Mouse (Mus musculus) ES-E14 (cell line): ENCODE measurements around the gene Kitl. TPM values are rescaled to one million over a fixed set of nuclear protein-coding genes. Genes with fewer than 3 reads are reported as not detected.

Source experiments
- DNase-seq: peaks from one replicate; pipeline ENCODE4 v3.0.0-alpha.2; 2013; ENCODE audit warnings: low read depth, low spot score
- H3K27ac ChIP-seq: 2 replicates; pipeline ENCODE4 v1.5.1; 2012; ENCODE audit warnings: low read depth, mild to moderate bottlenecking, low read length, moderate library complexity, mixed read lengths; ENCODE audit not compliant: poor library complexity, insufficient read depth, severe bottlenecking
- H3K36me3 ChIP-seq: 2 replicates; pipeline ENCODE4 v1.6.1; 2012; ENCODE audit warnings: mild to moderate bottlenecking, low read length, moderate library complexity, mixed read lengths; ENCODE audit not compliant: control insufficient read depth, poor library complexity, insufficient read depth, severe bottlenecking
- H3K4me1 ChIP-seq, 2 experiments: fragments of 150-350 bp in 1 of 2; sonication (generic) in 1 of 2; 2 replicates each; pipeline ENCODE4 v1.6.1; 2012; ENCODE audit warnings: low read length in 2 of 2, mild to moderate bottlenecking in 1 of 2, mixed read lengths in 1 of 2; ENCODE audit not compliant: control insufficient read depth in 2 of 2, insufficient read depth in 2 of 2, poor library complexity in 1 of 2
- H3K4me3 ChIP-seq, 2 experiments: fragments of 150-350 bp in 1 of 2; sonication (generic) in 1 of 2; 2 replicates each; pipeline ENCODE4 v1.5.1; 2012; ENCODE audit warnings: low read length in 2 of 2, low read depth in 1 of 2, mild to moderate bottlenecking in 1 of 2, mixed read lengths in 1 of 2; ENCODE audit not compliant: insufficient read depth in 1 of 2, poor library complexity in 1 of 2, severe bottlenecking in 1 of 2
- H3K9ac ChIP-seq: 2 replicates; pipeline ENCODE4 v1.6.1; 2012; ENCODE audit warnings: low read depth, mild to moderate bottlenecking, low read length, mixed read lengths; ENCODE audit not compliant: poor library complexity, insufficient read depth, severe bottlenecking
- H3K9me3 ChIP-seq: fragments of 150-350 bp; sonication (generic); 2 replicates; pipeline ENCODE4 v1.6.1; 2012; ENCODE audit warnings: low read depth, mild to moderate bottlenecking, low read length; ENCODE audit not compliant: control insufficient read depth, insufficient read depth
- CHD2 ChIP-seq: IDR thresholded peaks from 2 replicates; pipeline ENCODE4 v1.6.1; 2014; ENCODE audit warnings: mild to moderate bottlenecking, low read depth, low read length, inconsistent platforms
- HCFC1 ChIP-seq: IDR thresholded peaks from 2 replicates; pipeline ENCODE4 v1.6.1; 2012; ENCODE audit warnings: low read length, inconsistent platforms, borderline replicate concordance; ENCODE audit not compliant: insufficient read depth
- MAFK ChIP-seq: IDR thresholded peaks from 2 replicates; pipeline ENCODE4 v1.6.1; 2014; ENCODE audit warnings: mild to moderate bottlenecking, low read depth, low read length, inconsistent platforms; ENCODE audit not compliant: insufficient read depth
- ZC3H11A ChIP-seq: IDR thresholded peaks from 2 replicates; pipeline ENCODE4 v1.6.1; 2012; ENCODE audit warnings: low read depth, mild to moderate bottlenecking, inconsistent platforms, low read length, borderline replicate concordance
- ZNF384 ChIP-seq: IDR thresholded peaks from 2 replicates; pipeline ENCODE4 v1.6.1; 2012; ENCODE audit warnings: low read depth, low read length, inconsistent platforms
- in situ Hi-C, 2 experiments: fragments of 600-800 bp; cut with MboI; formaldehyde crosslinking; loops; one replicate each; pipeline ENCODE4 v1.15.1; 2025; ENCODE audit warnings: low sequenced_read_pairs in 2 of 2, inconsistent platforms in 1 of 2; ENCODE audit not compliant: unreplicated experiment in 2 of 2
- total RNA-seq: library from RNA; depleted of rRNA; stranded (reverse); fragments of 300-350 nt; gene quantifications from 2 replicates; pipeline ENCODE4 v1.2.3, GENCODE M21; 2012; rRNA removed

The Kitl gene
- total RNA-seq, result 6.5 and 8.7 TPM in 2 replicates

DNA sequence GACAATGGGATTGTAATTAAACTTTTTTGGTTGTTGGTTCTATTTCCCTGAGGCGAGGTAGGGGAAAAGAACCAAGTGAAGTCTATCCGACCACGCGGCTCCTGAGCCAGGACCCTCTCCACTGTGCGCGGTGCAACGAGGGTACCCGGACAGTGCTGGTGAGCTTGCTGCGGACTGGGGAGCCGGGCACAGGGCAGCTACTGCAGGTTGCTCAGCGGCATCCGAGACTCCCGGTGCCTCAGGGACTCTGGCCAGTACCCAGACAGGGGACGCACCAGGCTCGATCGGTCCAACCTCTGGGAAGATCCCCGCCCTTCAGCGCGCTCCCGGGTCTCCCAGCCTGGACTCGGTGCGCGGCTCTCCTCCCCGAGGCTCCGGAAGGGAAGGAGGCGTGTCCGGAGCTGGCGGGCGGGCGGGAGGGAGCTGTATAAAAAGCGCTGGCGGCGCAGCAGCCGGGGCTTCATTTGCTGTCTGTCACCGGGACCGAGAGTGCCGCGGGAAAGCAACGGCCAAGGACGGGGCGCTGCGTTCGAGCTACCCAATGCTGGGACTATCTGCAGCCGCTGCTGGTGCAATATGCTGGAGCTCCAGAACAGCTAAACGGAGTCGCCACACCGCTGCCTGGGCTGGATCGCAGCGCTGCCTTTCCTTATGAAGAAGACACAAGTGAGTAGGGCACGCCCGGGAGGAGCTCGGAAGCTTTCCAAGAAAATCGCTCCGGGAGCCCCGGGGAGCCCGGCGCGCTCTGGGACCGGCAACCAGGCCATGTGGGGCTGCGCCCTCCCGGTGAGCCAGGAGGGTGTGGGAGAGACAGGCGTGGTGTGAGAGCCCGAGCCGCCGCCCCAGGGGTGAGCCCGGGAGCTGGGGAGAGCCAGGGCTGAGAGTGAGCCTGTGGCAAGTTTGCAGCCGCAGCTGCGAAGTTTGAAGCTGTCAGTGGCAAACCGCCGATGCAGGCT lies at the start of gene Kitl:
Gene Kitl, plus strand, starts transcription at position 261 of the 956 bp plus-strand sequence.
- H3K36me3 ChIP-seq, result no peaks in the 10 kb centered on the region
- in situ Hi-C loops, result no loop called here
- H3K4me1 ChIP-seq, result no peaks in the 10 kb centered on the region
- peak within 1 kb of the TSS; percentile 71 for H3K9ac ChIP-seq
- H3K4me3 ChIP-seq, result peak within 1 kb of the TSS; percentile 66 to 87
- no peak within 1 kb of the TSS for H3K27ac ChIP-seq
- DNase-seq, result peak; percentile 57
- TF ChIP-seq ZC3H11A (no peak), CHD2 (no peak), MAFK (no peak), HCFC1 (no peak), ZNF384 (no peak)
- H3K9me3 ChIP-seq, result no peaks in the 10 kb centered on the region

DNA sequence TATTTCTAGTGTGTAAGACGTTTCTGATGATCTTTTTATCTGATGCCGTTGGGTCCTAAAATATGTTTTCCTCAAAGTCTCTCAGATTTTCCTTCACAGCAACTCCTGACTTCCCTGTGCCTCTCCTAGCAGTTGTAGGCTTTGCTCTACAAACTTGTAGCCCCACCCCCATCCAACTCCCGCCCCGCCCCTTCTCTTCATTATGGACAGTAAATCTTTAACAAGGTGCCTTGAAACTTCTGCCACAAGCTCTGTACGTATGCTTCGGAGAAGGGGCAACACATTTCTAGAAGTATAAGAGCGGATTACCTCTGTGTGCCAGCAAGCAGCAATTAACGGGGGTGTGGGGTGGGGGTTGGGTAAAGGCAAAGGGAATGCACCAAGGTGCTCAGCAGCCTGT lies 42.6 kb upstream of the Kitl start:
- H3K4me1 ChIP-seq, result no peaks in the 10 kb centered on the region
- H3K36me3 ChIP-seq, result no peaks in the 10 kb centered on the region
- H3K4me3 ChIP-seq, result no peak overlapping the region
- DNase-seq, result no peak
- TF ChIP-seq HCFC1, result no peak
- no peak for TF ChIP-seq ZNF384
- TF ChIP-seq MAFK, result no peak
- no peak for TF ChIP-seq CHD2
- TF ChIP-seq ZC3H11A, result no peak
- in situ Hi-C loops, result no loop called here
- no peaks in the 10 kb centered on the region for H3K9me3 ChIP-seq
- no peak overlapping the region for H3K9ac ChIP-seq
- H3K27ac ChIP-seq, result no peak overlapping the region

GRCm38 (mm10) chr10:99980096-99980495 lies 35.3 kb upstream of the Kitl start:
- H3K4me3 ChIP-seq, result no peak overlapping the region
- no peaks in the 10 kb centered on the region for H3K9me3 ChIP-seq
- H3K36me3 ChIP-seq, result no peaks in the 10 kb centered on the region
- DNase-seq, result no peak
- H3K4me1 ChIP-seq, result no peaks in the 10 kb centered on the region
- no peak overlapping the region for H3K27ac ChIP-seq
- TF ChIP-seq MAFK (no peak), HCFC1 (no peak), ZNF384 (no peak), ZC3H11A (no peak), CHD2 (no peak)
- H3K9ac ChIP-seq, result no peak overlapping the region
- in situ Hi-C loops, result no loop called here

- in situ Hi-C loops, result no loop called here
- DNase-seq, result no peak
- H3K9ac ChIP-seq, result no peak overlapping the region
- no peak for TF ChIP-seq ZC3H11A
- TF ChIP-seq CHD2, result no peak
- TF ChIP-seq ZNF384, result no peak
- TF ChIP-seq HCFC1, result no peak
- no peak for TF ChIP-seq MAFK
- H3K4me1 ChIP-seq, result no peaks in the 10 kb centered on the region
- no peaks in the 10 kb centered on the region for H3K36me3 ChIP-seq
- no peak overlapping the region for H3K27ac ChIP-seq
- no peak overlapping the region for H3K4me3 ChIP-seq
- no peaks in the 10 kb centered on the region for H3K9me3 ChIP-seq
These were observed 34.5 kb upstream of the Kitl start for GRCm38 (mm10) chr10:99980916-99981315.
